Mouse (Mus musculus) neural tube, embryonic 13.5 days (tissue): Measurements from ENCODE around the gene Nras. TPM values are rescaled to one million over a fixed set of nuclear protein-coding genes. Genes with fewer than 3 reads are reported as not detected.

Source experiments
- ATAC-seq: fragments of 200-750 bp; cut with Nextera tagmentation; 2 replicates; pipeline ENCODE4 v1.8.0; 2017; ENCODE audit warnings: low read depth, mild to moderate bottlenecking, moderate TSS enrichment, moderate library complexity
- H3K27ac ChIP-seq: fragments of 300-500 bp; sonication (generic); replicated peaks from 2 replicates; pipeline ENCODE4 v1.5.1; 2015; ENCODE audit warnings: moderate library complexity, mild to moderate bottlenecking, inconsistent platforms
- H3K27me3 ChIP-seq: fragments of 300-500 bp; sonication (generic); 2 replicates; pipeline ENCODE4 v1.6.1; 2015; ENCODE audit warnings: mild to moderate bottlenecking, inconsistent platforms
- H3K36me3 ChIP-seq: fragments of 300-500 bp; sonication (generic); 2 replicates; pipeline ENCODE4 v1.6.1; 2015; ENCODE audit warnings: mild to moderate bottlenecking, inconsistent platforms
- H3K4me1 ChIP-seq: fragments of 300-500 bp; sonication (generic); replicated peaks from 2 replicates; pipeline ENCODE4 v1.6.1; 2015; ENCODE audit warnings: inconsistent platforms
- H3K4me2 ChIP-seq: fragments of 300-500 bp; sonication (generic); 2 replicates; pipeline ENCODE4 v1.6.1; 2015; ENCODE audit warnings: inconsistent platforms, mild to moderate bottlenecking, moderate library complexity
- H3K4me3 ChIP-seq: fragments of 300-500 bp; sonication (generic); 2 replicates; pipeline ENCODE4 v1.5.1; 2015; ENCODE audit warnings: mild to moderate bottlenecking, inconsistent platforms
- H3K9ac ChIP-seq: fragments of 300-500 bp; sonication (generic); 2 replicates; pipeline ENCODE4 v1.6.1; 2015; ENCODE audit warnings: moderate library complexity, mild to moderate bottlenecking, inconsistent platforms
- H3K9me3 ChIP-seq: fragments of 300-500 bp; sonication (generic); 2 replicates; pipeline ENCODE4 v1.6.1; 2016; ENCODE audit warnings: inconsistent platforms
- whole genome bisulfite sequencing: fragments of 180-500 bp; shearing (Covaris S2); methylation state at CpG from one replicate; pipeline ENCODE4 v1.1.7; 2015; 5-methylcytosine and 5-hydroxymethylcytosine counted together
- polyA plus RNA-seq: library from polyadenylated mRNA; unstranded; fragments of >200 nt; fragmentation: Nextera tagmentation; extraction: Ambion mirVana; gene quantifications from 2 replicates; pipeline ENCODE4 v1.2.1, GENCODE M21; 2015

Nras gene
- polyA plus RNA-seq, result 103 and 114 TPM in 2 replicates

DNA sequence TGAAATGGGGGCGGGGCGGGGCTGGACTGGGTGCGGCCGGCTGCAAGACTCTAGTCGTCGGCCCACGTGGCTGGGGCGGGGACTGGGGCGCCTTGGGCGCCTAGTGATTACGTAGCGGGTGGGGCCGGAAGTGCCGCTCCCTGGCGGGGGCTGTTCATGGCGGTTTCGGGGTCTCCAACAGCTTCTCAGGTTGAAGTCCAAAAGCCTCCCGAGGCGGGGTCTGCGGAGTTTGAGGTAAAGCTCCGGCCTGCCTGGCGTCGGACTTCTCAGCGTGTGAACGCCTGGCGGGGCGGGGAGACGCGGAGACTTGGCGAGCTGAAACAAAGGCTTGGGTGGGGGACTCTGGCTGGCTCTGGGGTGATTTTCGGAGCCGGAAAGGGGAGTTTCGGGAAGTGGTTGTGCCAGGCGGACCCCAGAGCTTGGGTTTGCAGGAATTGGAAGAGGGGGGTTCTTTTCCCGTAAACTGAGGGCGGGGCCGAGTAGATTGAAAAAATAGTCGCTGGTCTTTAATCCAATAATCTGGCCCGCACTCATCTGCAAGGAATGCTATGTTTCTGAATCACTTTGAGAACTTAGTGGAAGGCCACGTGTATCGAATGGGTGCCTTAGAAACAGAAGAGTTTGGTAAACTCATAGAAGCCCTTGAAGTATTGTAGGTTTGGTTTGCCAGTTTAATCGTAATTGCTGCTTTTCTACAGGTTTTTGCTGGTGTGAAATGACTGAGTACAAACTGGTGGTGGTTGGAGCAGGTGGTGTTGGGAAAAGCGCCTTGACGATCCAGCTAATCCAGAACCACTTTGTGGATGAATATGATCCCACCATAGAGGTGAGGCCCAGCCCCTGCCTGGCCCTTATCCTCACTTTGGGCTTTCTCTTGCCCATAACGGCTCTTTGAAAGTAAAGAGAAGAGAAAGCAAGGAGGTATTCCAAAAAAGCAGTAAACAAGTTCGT lies at the start of gene Nras:
TSS of gene Nras (plus strand) at position 79 of the 951 bp plus-strand sequence.
- Histone ChIP-seq H3K4me1 (peaks cover 12% of the 10 kb centered on the region), H3K4me3 (peak within 1 kb of the TSS; percentile 79), H3K27me3 (no peaks in the 10 kb centered on the region), H3K9me3 (no peaks in the 10 kb centered on the region), H3K36me3 (peaks cover 68% of the 10 kb centered on the region), H3K9ac (peak within 1 kb of the TSS; percentile 82), H3K4me2 (peak within 1 kb of the TSS; percentile 75), H3K27ac (peak within 1 kb of the TSS; percentile 95)
- WGBS, result 3% methylated on average over 46 of the region's 46 CpGs
- peak; percentile 99 for ATAC-seq

DNA sequence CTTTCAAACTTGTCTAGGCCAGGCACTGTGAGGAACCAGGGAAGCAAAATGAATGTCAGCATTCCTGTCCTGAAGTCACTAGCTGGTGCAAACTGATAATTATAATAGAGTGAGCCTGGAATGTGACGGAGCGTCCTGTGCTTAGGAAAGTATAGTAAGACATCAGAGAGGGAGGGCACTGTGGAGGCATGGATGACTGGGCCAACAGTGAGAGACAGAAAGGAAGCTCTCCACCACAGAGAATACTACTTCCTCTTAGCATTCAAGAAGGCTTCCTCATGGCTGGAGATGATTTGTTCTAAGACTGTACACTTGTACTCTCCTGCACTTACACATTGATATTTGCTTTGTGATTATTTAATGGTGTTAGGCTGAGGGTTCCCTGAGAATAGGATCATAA lies 40.7 kb upstream of the Nras start:
- 78% methylated on average over 2 of the region's 2 CpGs for WGBS

DNA sequence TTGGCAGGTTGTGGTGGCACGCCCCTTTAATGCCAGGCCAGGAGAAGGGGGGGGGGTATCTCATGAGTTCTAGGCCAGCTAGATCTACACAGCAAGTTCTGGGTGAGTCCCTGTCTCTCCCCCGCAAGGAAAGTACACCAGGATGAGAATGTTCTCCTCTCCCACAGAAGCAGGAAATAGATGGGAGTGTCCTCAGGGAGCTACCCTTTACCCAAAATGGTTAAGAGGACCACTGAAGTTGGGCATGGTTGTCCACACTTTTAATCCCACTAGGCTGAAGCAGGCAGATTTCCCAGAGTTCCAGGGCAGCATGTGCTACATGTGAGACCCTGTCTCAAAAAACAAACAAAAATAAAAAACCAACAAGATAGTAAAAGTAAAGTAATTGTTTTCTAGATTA lies 38.6 kb upstream of the Nras start:
- Histone ChIP-seq H3K9ac (no peak overlapping the region), H3K27ac (peak overlapping the region; percentile 95; the same call in 1 of the 2 replicates), H3K9me3 (no peaks in the 10 kb centered on the region), H3K4me1 (peaks cover 21% of the 10 kb centered on the region), H3K4me2 (peak overlapping the region; percentile 50), H3K36me3 (no peaks in the 10 kb centered on the region), H3K4me3 (no peak overlapping the region), H3K27me3 (no peaks in the 10 kb centered on the region)
- WGBS, result 96% methylated on average over 2 of the region's 2 CpGs
- ATAC-seq, result no peak

More for the DNA sequence above, 40.7 kb upstream of the Nras start:
- Histone ChIP-seq H3K36me3 (no peaks in the 10 kb centered on the region), H3K4me2 (no peak overlapping the region), H3K9me3 (no peaks in the 10 kb centered on the region), H3K4me1 (peaks cover 8% of the 10 kb centered on the region), H3K27me3 (no peaks in the 10 kb centered on the region), H3K27ac (no peak overlapping the region), H3K9ac (no peak overlapping the region), H3K4me3 (no peak overlapping the region)
- no peak for ATAC-seq

DNA sequence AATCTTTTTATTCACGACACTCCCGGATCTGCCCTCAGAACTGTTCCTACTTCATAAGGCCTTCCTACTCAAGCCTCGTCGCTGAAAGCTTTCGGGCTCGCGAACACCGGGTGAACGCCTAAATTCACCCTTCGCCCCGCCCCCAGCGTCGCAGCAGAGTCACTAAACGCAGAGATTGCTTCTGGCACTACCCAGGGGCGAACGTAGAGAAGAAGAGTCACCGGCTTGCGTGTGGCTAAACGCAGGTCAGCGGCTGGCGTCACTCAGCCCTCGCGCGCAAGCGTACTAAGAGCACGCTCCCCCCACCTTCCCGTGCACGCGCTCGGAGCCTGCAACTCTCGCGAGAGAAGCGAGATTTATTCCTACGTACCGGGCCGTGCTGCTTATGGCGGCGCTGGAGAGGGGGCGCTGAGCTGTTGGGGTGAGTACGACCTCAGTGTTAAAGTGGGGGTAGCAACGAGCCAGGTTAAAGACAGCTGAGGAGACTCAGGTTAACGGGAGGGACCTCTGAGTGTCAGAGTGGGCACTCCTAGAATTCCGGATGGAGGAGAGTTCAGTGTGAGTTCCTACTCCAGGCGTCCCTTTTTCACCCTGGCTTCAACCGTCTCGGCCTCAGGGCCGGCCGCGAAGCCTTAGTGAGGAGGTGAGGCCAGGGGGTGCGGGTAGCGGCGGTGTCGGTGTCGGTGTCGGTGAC lies 37.7 kb upstream of the Nras start, which contains the start of gene Csde1:
TSS of gene Csde1 (plus strand) at position 178 of the 694 bp plus-strand sequence.
- WGBS, result under 1% methylated on average over 55 of the region's 55 CpGs

DNA sequence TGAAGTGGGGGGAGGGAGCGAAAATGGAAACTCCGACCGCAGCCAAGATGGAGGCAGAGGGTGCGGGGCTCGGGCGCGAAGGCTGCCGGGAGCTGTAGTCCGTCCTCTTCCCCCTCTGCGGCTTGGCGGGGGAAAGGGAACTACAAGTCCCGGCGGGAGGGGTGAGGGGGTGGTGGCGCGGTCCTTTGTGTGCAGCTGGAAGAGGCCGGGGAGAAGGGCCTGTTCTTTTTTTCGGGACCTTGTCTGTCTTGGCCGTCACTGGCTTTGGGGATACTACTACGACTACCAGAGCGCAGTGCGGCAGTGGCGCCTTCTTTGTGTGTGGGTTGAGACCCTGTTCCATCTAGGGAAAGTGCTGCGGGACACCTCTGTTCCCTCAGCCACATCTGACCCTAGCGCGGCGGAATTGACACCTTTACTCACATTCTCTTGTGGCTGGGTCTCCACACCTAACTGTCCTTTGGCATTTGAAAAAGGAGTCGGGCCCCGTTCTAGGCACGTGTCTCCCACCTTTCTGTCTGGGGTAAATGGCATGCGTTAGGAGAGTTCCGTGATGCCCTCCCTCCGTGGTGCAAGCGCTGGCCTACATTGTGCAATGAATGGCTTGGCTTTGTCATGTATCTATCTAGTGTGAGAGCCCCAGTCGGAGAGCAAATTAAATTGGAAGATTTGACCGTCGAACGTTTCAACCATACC lies 37.0 kb upstream of the Nras start:
- Histone ChIP-seq H3K27me3 (no peaks in the 10 kb centered on the region), H3K4me2 (peak overlapping the region; percentile 73), H3K27ac (peak overlapping the region; percentile 95), H3K9me3 (no peaks in the 10 kb centered on the region), H3K9ac (peak overlapping the region; percentile 91), H3K4me3 (peak overlapping the region; percentile 65), H3K4me1 (peaks cover 21% of the 10 kb centered on the region), H3K36me3 (no peaks in the 10 kb centered on the region)
- WGBS, result under 1% methylated on average over 36 of the region's 37 CpGs
- ATAC-seq, result peak; percentile 97

More for the DNA sequence above, 37.7 kb upstream of the Nras start, which contains the start of gene Csde1:
- Histone ChIP-seq H3K27me3 (no peaks in the 10 kb centered on the region), H3K4me1 (peaks cover 21% of the 10 kb centered on the region), H3K9me3 (no peaks in the 10 kb centered on the region), H3K36me3 (no peaks in the 10 kb centered on the region), H3K9ac (peak within 1 kb of the TSS; percentile 91), H3K27ac (peak within 1 kb of the TSS; percentile 95), H3K4me3 (peak within 1 kb of the TSS; percentile 65), H3K4me2 (peak within 1 kb of the TSS; percentile 73)
- ATAC-seq, result peak; percentile 95

DNA sequence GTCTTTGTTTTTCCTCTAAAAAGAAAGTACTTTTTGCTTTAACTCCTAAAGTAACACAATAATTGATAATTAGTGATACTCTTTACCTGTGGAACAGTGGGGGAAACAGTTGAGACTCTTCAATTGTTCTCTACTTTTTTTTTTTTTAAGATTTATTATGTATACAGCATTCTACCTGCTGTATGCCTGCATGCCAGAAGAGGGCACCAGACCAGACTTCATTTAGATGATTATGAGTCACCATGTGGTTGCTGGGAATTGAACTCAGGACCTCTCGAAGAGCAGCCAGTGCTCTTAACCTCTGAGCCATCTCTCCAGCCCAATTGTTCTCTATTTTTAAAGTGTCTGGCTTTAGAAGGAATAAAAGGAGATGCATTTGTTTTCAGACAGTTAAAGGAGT lies 31.9 kb upstream of the Nras start:
- peaks cover 27% of the 10 kb centered on the region for H3K4me1 ChIP-seq
- no peak overlapping the region for H3K9ac ChIP-seq
- no peak for ATAC-seq
- H3K4me2 ChIP-seq, result no peak overlapping the region
- H3K27ac ChIP-seq, result no peak overlapping the region
- 94% methylated on average over 1 of the region's 1 CpGs for WGBS
- no peaks in the 10 kb centered on the region for H3K27me3 ChIP-seq
- H3K36me3 ChIP-seq, result peaks cover 29% of the 10 kb centered on the region
- no peaks in the 10 kb centered on the region for H3K9me3 ChIP-seq
- no peak overlapping the region for H3K4me3 ChIP-seq

DNA sequence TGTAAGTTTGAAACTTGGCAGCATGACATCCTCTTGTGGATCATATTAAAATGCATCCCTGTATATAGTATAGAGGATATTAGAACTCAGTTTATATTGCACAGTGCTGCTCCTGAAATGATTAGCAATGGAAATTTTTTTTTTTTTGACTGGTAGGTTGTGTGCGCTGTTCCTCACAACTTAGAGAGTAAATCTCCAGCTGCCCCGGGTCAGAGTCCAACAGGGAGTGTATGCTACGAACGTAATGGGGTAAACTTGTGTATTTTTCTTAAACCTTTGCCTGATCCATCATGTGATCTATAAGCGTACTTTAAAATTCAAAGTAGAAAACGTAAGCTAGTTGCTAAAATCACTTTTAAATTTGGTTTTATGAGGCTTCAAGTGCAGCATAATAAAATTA lies 17.8 kb upstream of the Nras start:
- ATAC-seq, result no peak
- Histone ChIP-seq H3K9ac (no peak overlapping the region), H3K4me3 (no peak overlapping the region), H3K4me2 (no peak overlapping the region), H3K27ac (no peak overlapping the region), H3K4me1 (no peaks in the 10 kb centered on the region), H3K9me3 (no peaks in the 10 kb centered on the region), H3K36me3 (peaks cover 62% of the 10 kb centered on the region), H3K27me3 (no peaks in the 10 kb centered on the region)
- 98% methylated on average over 6 of the region's 6 CpGs for WGBS

DNA sequence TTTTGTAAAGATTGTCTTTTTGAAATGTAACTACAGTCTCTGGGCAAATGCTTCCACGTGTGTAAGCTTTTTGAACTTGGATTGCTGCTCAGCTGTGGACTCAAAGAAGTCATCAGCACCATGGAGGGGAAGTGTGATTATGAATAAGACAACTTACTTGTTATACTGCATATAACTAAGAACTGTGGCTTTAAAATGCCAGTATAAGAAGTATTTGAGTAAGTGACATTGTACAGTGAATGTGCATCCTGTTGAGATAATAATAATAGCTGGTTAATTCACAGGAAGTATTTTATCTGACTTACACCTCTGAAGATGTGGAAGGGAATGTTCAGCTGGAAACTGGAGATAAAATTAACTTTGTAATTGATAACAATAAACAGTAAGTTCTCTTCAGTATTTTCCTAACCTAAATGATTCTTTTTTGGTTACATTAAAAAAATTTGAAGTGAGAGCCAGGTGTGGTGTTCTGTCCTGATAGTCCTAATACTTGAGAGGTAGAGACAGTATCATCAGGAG lies 17.2 kb upstream of the Nras start:
- H3K9ac ChIP-seq, result no peak overlapping the region
- H3K4me2 ChIP-seq, result no peak overlapping the region
- H3K4me3 ChIP-seq, result no peak overlapping the region
- H3K27me3 ChIP-seq, result no peaks in the 10 kb centered on the region
- no peaks in the 10 kb centered on the region for H3K4me1 ChIP-seq
- peaks cover 68% of the 10 kb centered on the region for H3K36me3 ChIP-seq
- no peaks in the 10 kb centered on the region for H3K9me3 ChIP-seq
- ATAC-seq, result no peak
- no peak overlapping the region for H3K27ac ChIP-seq
- 96% methylated on average over 1 of the region's 1 CpGs for WGBS

DNA sequence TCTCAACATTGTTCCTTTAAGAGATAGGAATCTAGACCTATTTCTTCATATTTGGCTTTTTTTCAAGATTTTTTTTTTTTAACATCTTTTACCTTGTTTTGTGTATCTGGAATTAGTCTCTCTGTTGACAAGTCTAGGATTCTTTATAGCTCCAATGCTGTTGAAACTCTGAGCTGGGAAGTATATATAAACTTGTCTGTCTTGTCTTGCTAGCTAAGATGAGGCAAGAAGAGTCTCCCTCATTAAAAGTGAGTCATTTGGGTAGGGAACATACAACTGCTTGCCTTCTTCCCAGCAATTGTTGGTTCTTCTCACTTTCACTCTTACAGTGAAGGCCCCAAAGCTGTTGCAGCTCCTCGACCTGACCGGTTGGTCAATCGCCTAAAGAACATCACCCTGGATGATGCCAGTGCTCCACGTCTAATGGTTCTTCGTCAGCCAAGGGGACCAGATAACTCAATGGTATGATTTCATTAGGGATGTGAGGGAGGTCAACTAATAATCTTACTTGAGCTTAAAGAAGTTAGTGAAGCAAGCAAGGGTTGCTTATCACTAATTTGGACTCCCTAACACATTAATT lies 2.0 kb upstream of the Nras start:
- H3K4me1 ChIP-seq, result peaks cover 12% of the 10 kb centered on the region
- no peaks in the 10 kb centered on the region for H3K9me3 ChIP-seq
- H3K9ac ChIP-seq, result no peak overlapping the region
- WGBS, result 91% methylated on average over 5 of the region's 5 CpGs
- peaks cover 66% of the 10 kb centered on the region for H3K36me3 ChIP-seq
- no peaks in the 10 kb centered on the region for H3K27me3 ChIP-seq
- no peak overlapping the region for H3K27ac ChIP-seq
- ATAC-seq, result no peak
- H3K4me2 ChIP-seq, result no peak overlapping the region
- no peak overlapping the region for H3K4me3 ChIP-seq

DNA sequence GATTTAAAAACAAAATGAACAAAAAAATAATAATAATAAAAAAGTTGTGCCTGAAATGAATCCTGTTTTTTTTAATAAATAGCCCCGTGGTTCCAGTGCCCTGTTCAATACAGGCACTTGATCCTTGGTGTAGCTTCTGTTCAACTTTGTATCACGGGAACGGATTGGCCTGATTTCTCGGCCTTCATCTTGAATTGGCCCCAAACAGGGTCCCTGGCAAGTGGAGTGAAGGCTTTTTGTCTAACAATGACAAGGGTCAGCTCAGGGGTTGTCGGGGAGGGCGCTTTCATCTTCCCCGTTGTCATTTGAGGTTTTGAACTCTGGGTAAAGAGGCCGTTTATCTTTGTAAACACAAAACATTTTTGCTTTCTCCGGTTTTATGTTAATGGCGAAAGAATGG lies 333 bp upstream of the Nras start:
- H3K36me3 ChIP-seq, result peaks cover 67% of the 10 kb centered on the region
- H3K27ac ChIP-seq, result peak overlapping the region; percentile 95
- no peaks in the 10 kb centered on the region for H3K9me3 ChIP-seq
- H3K4me3 ChIP-seq, result peak overlapping the region; percentile 79
- H3K4me1 ChIP-seq, result peaks cover 12% of the 10 kb centered on the region
- peak; percentile 48 for ATAC-seq
- 2% methylated on average over 10 of the region's 10 CpGs for WGBS
- H3K4me2 ChIP-seq, result peak overlapping the region; percentile 75
- H3K9ac ChIP-seq, result peak overlapping the region; percentile 58
- no peaks in the 10 kb centered on the region for H3K27me3 ChIP-seq

DNA sequence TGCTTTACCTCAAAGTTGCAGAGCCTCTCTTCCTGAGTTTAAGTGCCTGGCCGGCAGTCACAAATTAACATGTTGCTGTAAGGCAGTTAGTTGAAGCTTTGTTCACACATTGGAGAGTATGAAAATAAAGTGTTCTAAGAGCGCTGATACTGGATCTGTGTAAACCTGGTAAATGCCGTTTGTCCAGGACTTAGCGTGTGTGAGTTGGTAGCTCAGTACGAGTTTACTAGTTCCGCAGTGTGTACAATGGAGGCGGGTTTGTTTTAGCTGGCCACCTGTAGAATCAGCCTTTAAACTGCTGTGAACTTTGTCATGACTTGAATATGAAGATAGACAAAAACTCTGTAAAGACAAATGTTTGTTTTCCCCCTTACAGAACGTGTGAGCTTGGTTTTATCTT lies 8.8 kb downstream of the Nras start:
- Histone ChIP-seq H3K9ac (no peak overlapping the region), H3K4me2 (no peak overlapping the region), H3K27ac (no peak overlapping the region), H3K36me3 (peaks cover 71% of the 10 kb centered on the region), H3K4me3 (no peak overlapping the region), H3K9me3 (no peaks in the 10 kb centered on the region), H3K27me3 (no peaks in the 10 kb centered on the region), H3K4me1 (no peaks in the 10 kb centered on the region)
- 93% methylated on average over 8 of the region's 8 CpGs for WGBS
- ATAC-seq, result no peak
